Mouse (Mus musculus) erythroblast, embryonic 14.5 days (primary cell): ENCODE results near the gene Pla2g1b.

Experiments used
- GATA1 ChIP-seq: IDR thresholded peaks from 2 replicates; pipeline ENCODE4 v1.6.1; 2012; ENCODE audit warnings: low read length, inconsistent platforms, mixed read lengths
- TAL1 ChIP-seq: IDR thresholded peaks from 3 replicates; pipeline ENCODE4 v1.6.1; 2012; ENCODE audit warnings: low read length, inconsistent platforms, mixed read lengths

- no peak for TF ChIP-seq GATA1
- TF ChIP-seq TAL1: no peak
Measured at GRCm38 (mm10) chr5:115455838-115456237, 10.2 kb upstream of the Pla2g1b start.
